Mouse (Mus musculus): ENCODE measurements around the gene Top1. TPM values are rescaled to one million over a fixed set of nuclear protein-coding genes. Genes with fewer than 3 reads are reported as not detected.

The Top1 gene
- total RNA-seq (2023): 118 TPM

GRCm38 (mm10) chr2:160645614-160646137 lies at the start of gene Top1:
Gene Top1 (plus strand): TSS chr2:160645888.

GRCm38 (mm10) chr2:160731117-160731838 lies 85.6 kb downstream of the Top1 start, which contains the start of gene Plcg1:
Gene Plcg1 (plus strand): TSS chr2:160731300.

Other genes with a start within 250 kb of the Top1 start
- gene Plcg1, start 85.4 kb downstream of the Top1 start, total RNA-seq (2023): 288 TPM
- 11.1 TPM for gene Zhx3, start 227.1 kb downstream of the Top1 start, total RNA-seq (2023)
- gene Lpin3, start 234.8 kb downstream of the Top1 start, total RNA-seq (2023): 0.15 TPM

Measured in CD8-positive naive resting alpha-beta T cell, adult 57 days (primary cell).